ENCODE assay signal across 8 mouse cellular contexts in genomic region chr12:87443115-87443699, GRCm38 (mm10). TPM values are rescaled to one million over a fixed set of nuclear protein-coding genes. Genes with fewer than 3 reads are reported as not detected.
DNase-seq lines count a peak whose midpoint lies in the region; ATAC-seq and TF ChIP-seq lines count a peak whose summit lies in the region.

No protein-coding gene starts in this region.

- DNase-seq in heart, adult 18-20 months = no peak
- DNase-seq in G1E (ENCODE audit: low spot score) = peak; percentile 33
- no peak for DNase-seq in MN1 (ENCODE audit: low spot score)
- no peak for DNase-seq in left cerebral cortex, adult 18-20 months (ENCODE audit: low spot score in 2 of 2)
- no peak for DNase-seq in cerebellum, postnatal 10 days

- peak; percentile 81 for ATAC-seq in heart, embryonic 12.5 days (ENCODE audit: insufficient number of reproducible peaks, low FRiP score)
- ATAC-seq in G1E (ENCODE audit: extremely low read depth, insufficient number of reproducible peaks, low FRiP score, poor library complexity, severe bottlenecking) = no peak
- ATAC-seq in forebrain, embryonic 15.5 days (replicated peaks) = peak; percentile 85; the same call in 1 of the 2 replicates
- peak; percentile 65 for ATAC-seq in liver, embryonic 16.5 days (ENCODE audit: low read depth)

- peak overlapping the region; percentile 99 for H3K9ac ChIP-seq in heart, embryonic 12.5 days
- peak overlapping the region; percentile 88 for H3K9ac ChIP-seq in forebrain, embryonic 15.5 days (replicated peaks)
- H3K9ac ChIP-seq in liver, embryonic 16.5 days (ENCODE audit: low read depth, low read length) = peak overlapping the region; percentile 79

- under 1% methylated on average over 33 of the region's 33 CpGs for WGBS in heart, embryonic 12.5 days
- under 1% methylated on average over 33 of the region's 33 CpGs for WGBS in forebrain, embryonic 15.5 days
- WGBS in liver, embryonic 16.5 days (ENCODE audit: insufficient replicate concordance) = under 1% methylated on average over 33 of the region's 33 CpGs

- H3K4me1 ChIP-seq in heart, embryonic 12.5 days (replicated peaks) = peaks cover 16% of the 10 kb centered on the region; the same call in 1 of the 2 replicates
- peaks cover 60% of the 10 kb centered on the region for H3K4me1 ChIP-seq in G1E (ENCODE audit: insufficient read depth, low read depth, low read length)
- peaks cover 32% of the 10 kb centered on the region for H3K4me1 ChIP-seq in forebrain, embryonic 15.5 days
- peaks cover 20% of the 10 kb centered on the region for H3K4me1 ChIP-seq in liver, embryonic 16.5 days (ENCODE audit: control insufficient read depth, low read depth, low read length)

- H3K4me2 ChIP-seq in heart, embryonic 12.5 days = peak overlapping the region; percentile 91
- peak overlapping the region; percentile 87 for H3K4me2 ChIP-seq in forebrain, embryonic 15.5 days (replicated peaks)
- H3K4me2 ChIP-seq in liver, embryonic 16.5 days (ENCODE audit: low read depth, low read length) = peak overlapping the region; percentile 90

- peak overlapping the region; percentile 100 for H3K4me3 ChIP-seq in heart, embryonic 12.5 days
- peak overlapping the region; percentile 88 for H3K4me3 ChIP-seq in G1E (ENCODE audit: low read depth, low read length)
- peak overlapping the region; percentile 98 for H3K4me3 ChIP-seq in forebrain, embryonic 15.5 days
- H3K4me3 ChIP-seq in liver, embryonic 16.5 days (ENCODE audit: low read depth, low read length) = peak overlapping the region; percentile 78

- H3K27ac ChIP-seq in heart, embryonic 12.5 days (ENCODE audit: poor library complexity, severe bottlenecking) = peak overlapping the region; percentile 94
- peak overlapping the region; percentile 86 for H3K27ac ChIP-seq in forebrain, embryonic 15.5 days (replicated peaks)
- peak overlapping the region; percentile 52 for H3K27ac ChIP-seq in liver, embryonic 16.5 days (ENCODE audit: low read length)

- H3K27me3 ChIP-seq in heart, embryonic 12.5 days (replicated peaks) = no peaks in the 10 kb centered on the region
- no peaks in the 10 kb centered on the region for H3K27me3 ChIP-seq in G1E (ENCODE audit: insufficient read depth, low read length)
- no peaks in the 10 kb centered on the region for H3K27me3 ChIP-seq in forebrain, embryonic 15.5 days
- H3K27me3 ChIP-seq in liver, embryonic 16.5 days (ENCODE audit: control insufficient read depth, insufficient read depth, low read depth, low read length) = no peaks in the 10 kb centered on the region

- no peaks in the 10 kb centered on the region for H3K9me3 ChIP-seq in heart, embryonic 12.5 days (replicated peaks)
- H3K9me3 ChIP-seq in G1E (replicated peaks) = no peaks in the 10 kb centered on the region
- no peaks in the 10 kb centered on the region for H3K9me3 ChIP-seq in forebrain, embryonic 15.5 days
- no peaks in the 10 kb centered on the region for H3K9me3 ChIP-seq in liver, embryonic 16.5 days (replicated peaks; ENCODE audit: control insufficient read depth, low read length)

- TF ChIP-seq CTCF in G1E (IDR thresholded peaks at IDR 0.05; ENCODE audit: low read depth, low read length) = no peak

- H3K36me3 ChIP-seq in heart, embryonic 12.5 days = peaks cover 45% of the 10 kb centered on the region
- peaks cover 72% of the 10 kb centered on the region for H3K36me3 ChIP-seq in G1E (replicated peaks)
- H3K36me3 ChIP-seq in forebrain, embryonic 15.5 days = peaks cover 52% of the 10 kb centered on the region
- peaks cover 24% of the 10 kb centered on the region for H3K36me3 ChIP-seq in liver, embryonic 16.5 days (ENCODE audit: control insufficient read depth, insufficient read depth)

RNA-seq across cellular contexts. Expression of gene Slirp, which starts 0.5 kb away (rescaled TPM):
- 249 and 268 TPM in 2 replicates for polyA plus RNA-seq in heart, embryonic 12.5 days (2016; fragmentation: Nextera tagmentation; extraction: Ambion mirVana)
- 100 to 1,000 TPM; 148 to 166 TPM for total RNA-seq in heart, adult 18-20 months (2021)
- total RNA-seq in G1E (2014; fragmentation: Nextera tagmentation) = 62.5 and 68.0 TPM in 2 replicates
- total RNA-seq in G1E (2017) = 149 and 153 TPM in 2 replicates
- 4.6 and 7.3 TPM in 2 replicates for polyA plus RNA-seq in G1E (2012)
- polyA plus RNA-seq in forebrain, embryonic 15.5 days (2015; fragmentation: Nextera tagmentation; extraction: Ambion mirVana) = 249 and 275 TPM in 2 replicates
- polyA plus RNA-seq in liver, embryonic 16.5 days (2015; fragmentation: Nextera tagmentation; extraction: Ambion mirVana) = 137 and 154 TPM in 2 replicates
- total RNA-seq in left cerebral cortex, adult 18-20 months (2021) = 10 to 100 TPM; 96.2 to 96.3 TPM

RNA-seq across cellular contexts. Expression of gene Alkbh1, which starts 0.6 kb away (rescaled TPM):
- polyA plus RNA-seq in heart, embryonic 12.5 days (2016; fragmentation: Nextera tagmentation; extraction: Ambion mirVana) = 36.6 and 40.0 TPM in 2 replicates
- 10 to 100 TPM in 1 of 2 experiments, 1 to 10 TPM in 1; 9.8 to 10.6 TPM for total RNA-seq in heart, adult 18-20 months (2021)
- total RNA-seq in G1E (2014; fragmentation: Nextera tagmentation) (163 and 180 TPM in 2 replicates), G1E (2017) (104 and 106 TPM in 2 replicates)
- polyA plus RNA-seq in G1E (2012) = 36.6 and 41.3 TPM in 2 replicates
- polyA plus RNA-seq in forebrain, embryonic 15.5 days (2015; fragmentation: Nextera tagmentation; extraction: Ambion mirVana) = 51.3 and 52.1 TPM in 2 replicates
- polyA plus RNA-seq in liver, embryonic 16.5 days (2015; fragmentation: Nextera tagmentation; extraction: Ambion mirVana) = 17.0 and 17.4 TPM in 2 replicates
- total RNA-seq in left cerebral cortex, adult 18-20 months (2021) = 10 to 100 TPM; 19.2 to 20.3 TPM

RNA-seq across cellular contexts. Expression of gene Snw1, which starts 28.9 kb away (rescaled TPM):
- polyA plus RNA-seq in heart, embryonic 12.5 days (2016; fragmentation: Nextera tagmentation; extraction: Ambion mirVana) = 85.7 and 86.1 TPM in 2 replicates
- 10 to 100 TPM; 43.2 to 46.5 TPM for total RNA-seq in heart, adult 18-20 months (2021)
- total RNA-seq in G1E (2014; fragmentation: Nextera tagmentation) (148 and 150 TPM in 2 replicates), G1E (2017) (218 and 244 TPM in 2 replicates)
- polyA plus RNA-seq in G1E (2012) = 22.6 and 29.8 TPM in 2 replicates
- 127 and 128 TPM in 2 replicates for polyA plus RNA-seq in forebrain, embryonic 15.5 days (2015; fragmentation: Nextera tagmentation; extraction: Ambion mirVana)
- 43.1 and 47.7 TPM in 2 replicates for polyA plus RNA-seq in liver, embryonic 16.5 days (2015; fragmentation: Nextera tagmentation; extraction: Ambion mirVana)
- total RNA-seq in left cerebral cortex, adult 18-20 months (2021) = 10 to 100 TPM; 69.7 to 70.8 TPM

RNA-seq across cellular contexts. Expression of gene Gm5788, which starts 51.3 kb away (rescaled TPM):
- polyA plus RNA-seq in heart, embryonic 12.5 days (2016; fragmentation: Nextera tagmentation; extraction: Ambion mirVana) = not detected in 2 replicates
- total RNA-seq in heart, adult 18-20 months (2021) = not detected
- total RNA-seq in G1E (2014; fragmentation: Nextera tagmentation) (3.8 TPM in 1 of 2 replicates, not detected in the other), G1E (2017) (0.52 and 1.1 TPM in 2 replicates)
- 0.33 TPM in 1 of 2 replicates, not detected in the other for polyA plus RNA-seq in G1E (2012)
- polyA plus RNA-seq in forebrain, embryonic 15.5 days (2015; fragmentation: Nextera tagmentation; extraction: Ambion mirVana) = not detected in 2 replicates
- polyA plus RNA-seq in liver, embryonic 16.5 days (2015; fragmentation: Nextera tagmentation; extraction: Ambion mirVana) = not detected in 2 replicates
- total RNA-seq in left cerebral cortex, adult 18-20 months (2021) = not detected

RNA-seq across cellular contexts. Expression of gene Sptlc2, which starts 55.1 kb away (rescaled TPM):
- 73.3 and 76.4 TPM in 2 replicates for polyA plus RNA-seq in heart, embryonic 12.5 days (2016; fragmentation: Nextera tagmentation; extraction: Ambion mirVana)
- 10 to 100 TPM; 21.1 to 24.1 TPM for total RNA-seq in heart, adult 18-20 months (2021)
- total RNA-seq in G1E (2014; fragmentation: Nextera tagmentation) = 111 and 123 TPM in 2 replicates
- 197 and 212 TPM in 2 replicates for total RNA-seq in G1E (2017)
- 50.5 and 52.7 TPM in 2 replicates for polyA plus RNA-seq in G1E (2012)
- polyA plus RNA-seq in forebrain, embryonic 15.5 days (2015; fragmentation: Nextera tagmentation; extraction: Ambion mirVana) = 60.8 and 68.3 TPM in 2 replicates
- 28.1 and 30.8 TPM in 2 replicates for polyA plus RNA-seq in liver, embryonic 16.5 days (2015; fragmentation: Nextera tagmentation; extraction: Ambion mirVana)
- 10 to 100 TPM; 31.7 to 33.3 TPM for total RNA-seq in left cerebral cortex, adult 18-20 months (2021)

Comparison
In these comparisons a context has a peak if more than half of its experiments do, and no peak if none do; other contexts are left out.
1. RNA of gene Slirp, which starts 0.5 kb away (polyA plus RNA-seq): 249 to 268 TPM in heart, embryonic 12.5 days, 249 to 275 TPM in forebrain, embryonic 15.5 days and 137 to 154 TPM in liver, embryonic 16.5 days; 4.6 to 7.3 TPM in G1E; every median in the first group is over 10 times any median in the second.
2. Peak in every context shown above with its lines, with median percentiles within 50 percentile points of each other: H3K27ac ChIP-seq, H3K4me2 ChIP-seq, H3K4me3 ChIP-seq and H3K9ac ChIP-seq.